Mouse (Mus musculus) CH12.LX (cell line): Measurements from ENCODE around the gene Rpl13a. TPM values are rescaled to one million over a fixed set of nuclear protein-coding genes. Genes with fewer than 3 reads are reported as not detected.

ENCODE experiments used
- DNase-seq: peaks from one replicate; pipeline ENCODE4 v3.0.0-alpha.2; 2013; ENCODE audit errors: extremely low read depth
- H3K27ac ChIP-seq: 2 replicates; pipeline ENCODE4 v1.5.1; 2012; ENCODE audit warnings: low read depth, mild to moderate bottlenecking, control low read depth, moderate library complexity; ENCODE audit not compliant: insufficient read depth
- H3K27me3 ChIP-seq: replicated peaks from 2 replicates; pipeline ENCODE3; 2012; ENCODE audit warnings: inconsistent platforms
- H3K36me3 ChIP-seq, 2 experiments: replicated peaks in 1 of 2; 2 replicates each; pipeline versions ENCODE3 to v1.6.1; 2012; ENCODE audit warnings: inconsistent platforms in 1 of 2, low read length in 1 of 2, mild to moderate bottlenecking in 1 of 2, mixed read lengths in 1 of 2, moderate library complexity in 1 of 2; ENCODE audit not compliant: control insufficient read depth in 1 of 2, insufficient read depth in 1 of 2
- H3K4me1 ChIP-seq, 2 experiments: 2 replicates each; pipeline ENCODE4 v1.6.1; 2012; ENCODE audit warnings: inconsistent platforms in 1 of 2, moderate library complexity in 1 of 2; ENCODE audit not compliant: insufficient read depth in 2 of 2, control insufficient read depth in 1 of 2
- H3K4me2 ChIP-seq: 2 replicates; pipeline ENCODE4 v1.6.1; 2012; ENCODE audit warnings: low read depth, mild to moderate bottlenecking, control low read depth; ENCODE audit not compliant: poor library complexity, insufficient read depth, severe bottlenecking
- H3K4me3 ChIP-seq, 3 experiments: fragments of 150-350 bp in 1 of 3; sonication (generic) in 1 of 3; replicated peaks in 1 of 3; 2 replicates each; pipeline versions ENCODE3 to v1.5.1; 2011 to 2012; ENCODE audit warnings: low read depth in 2 of 3, low read length in 2 of 3, mild to moderate bottlenecking in 2 of 3, moderate library complexity in 2 of 3, control low read depth in 1 of 3, improper control_type of control experiment in 1 of 3, inconsistent platforms in 1 of 3, mixed read lengths in 1 of 3; ENCODE audit not compliant: poor library complexity in 1 of 3
- H3K79me2 ChIP-seq: replicated peaks from 2 replicates; pipeline ENCODE4 v1.6.1; 2012; ENCODE audit warnings: mild to moderate bottlenecking, moderate library complexity; ENCODE audit not compliant: control insufficient read depth, poor library complexity, insufficient read depth, severe bottlenecking; ENCODE audit errors: extremely low read depth
- H3K9ac ChIP-seq: 2 replicates; pipeline ENCODE4 v1.6.1; 2012; ENCODE audit warnings: low read depth, mild to moderate bottlenecking, control low read depth, moderate library complexity; ENCODE audit not compliant: insufficient read depth
- H3K9me3 ChIP-seq: replicated peaks from 2 replicates; pipeline ENCODE3; 2012; ENCODE audit warnings: low read length, inconsistent platforms, mixed read lengths
- CTCF ChIP-seq, 2 experiments: IDR thresholded peaks in 1 of 2; conservative IDR thresholded peaks in 1 of 2; 2 replicates each; pipeline ENCODE4 v1.5.1; 2011 to 2012; ENCODE audit warnings: low read depth in 2 of 2, low read length in 2 of 2, improper control_type of control experiment in 1 of 2, inconsistent platforms in 1 of 2, mild to moderate bottlenecking in 1 of 2, moderate library complexity in 1 of 2
- EP300 ChIP-seq: IDR thresholded peaks from 2 replicates; pipeline ENCODE4 v1.6.1; 2011; ENCODE audit warnings: low read length, improper control_type of control experiment
- ETS1 ChIP-seq: conservative IDR thresholded peaks from 2 replicates; pipeline ENCODE4 v1.6.1; 2012; ENCODE audit warnings: low read depth, mild to moderate bottlenecking, inconsistent platforms, low read length, improper control_type of control experiment, moderate library complexity
- HCFC1 ChIP-seq: IDR thresholded peaks from 2 replicates; pipeline ENCODE4 v1.6.1; 2012; ENCODE audit warnings: low read depth, mild to moderate bottlenecking, inconsistent platforms, low read length, improper control_type of control experiment
- IRF4 ChIP-seq: IDR thresholded peaks from 2 replicates; pipeline ENCODE4 v1.6.1; 2014; ENCODE audit warnings: low read depth, mild to moderate bottlenecking, inconsistent platforms, low read length, improper control_type of control experiment
- MAFK ChIP-seq: IDR thresholded peaks from 2 replicates; pipeline ENCODE4 v1.6.1; 2011; ENCODE audit warnings: low read length, improper control_type of control experiment; ENCODE audit not compliant: insufficient replicate concordance
- MAZ ChIP-seq: IDR thresholded peaks from 2 replicates; pipeline ENCODE4 v1.6.1; 2012; ENCODE audit warnings: low read depth, mild to moderate bottlenecking, inconsistent platforms, low read length, improper control_type of control experiment, moderate library complexity
- MYC ChIP-seq: IDR thresholded peaks from 2 replicates; pipeline ENCODE4 v1.6.1; 2011; ENCODE audit warnings: low read depth, mild to moderate bottlenecking, improper control_type of control experiment, low read length
- NELFE ChIP-seq: IDR thresholded peaks from 2 replicates; pipeline ENCODE4 v1.6.1; 2011; ENCODE audit warnings: low read depth, low read length, improper control_type of control experiment
- NRF1 ChIP-seq: IDR thresholded peaks from 2 replicates; pipeline ENCODE4 v1.6.1; 2014; ENCODE audit warnings: low read depth, mild to moderate bottlenecking, inconsistent platforms, low read length, improper control_type of control experiment, moderate library complexity
- POLR2A ChIP-seq: IDR thresholded peaks from 2 replicates; pipeline ENCODE4 v1.6.1; 2011; ENCODE audit warnings: low read depth, mild to moderate bottlenecking, improper control_type of control experiment, low read length
- POLR2AphosphoS2 ChIP-seq: IDR thresholded peaks from 2 replicates; pipeline ENCODE4 v1.6.1; 2011; ENCODE audit warnings: low read depth, low read length, improper control_type of control experiment
- RAD21 ChIP-seq: IDR thresholded peaks from 2 replicates; pipeline ENCODE4 v1.6.1; 2011; ENCODE audit warnings: low read depth, mild to moderate bottlenecking, low read length, improper control_type of control experiment, moderate library complexity
- SIN3A ChIP-seq: IDR thresholded peaks from 2 replicates; pipeline ENCODE4 v1.6.1; 2012; ENCODE audit warnings: low read length, improper control_type of control experiment, inconsistent platforms
- TCF12 ChIP-seq: IDR thresholded peaks from 2 replicates; pipeline ENCODE4 v1.6.1; 2014; ENCODE audit warnings: low read depth, mild to moderate bottlenecking, inconsistent platforms, low read length, improper control_type of control experiment
- UBTF ChIP-seq: IDR thresholded peaks from 2 replicates; pipeline ENCODE4 v1.6.1; 2012; ENCODE audit warnings: low read depth, mild to moderate bottlenecking, inconsistent platforms, low read length, improper control_type of control experiment, moderate library complexity
- USF1 ChIP-seq: IDR thresholded peaks from 2 replicates; pipeline ENCODE4 v1.6.1; 2014; ENCODE audit warnings: low read depth, mild to moderate bottlenecking, inconsistent platforms, low read length, improper control_type of control experiment
- ZKSCAN1 ChIP-seq: IDR thresholded peaks from 2 replicates; pipeline ENCODE4 v1.6.1; 2012; ENCODE audit warnings: low read depth, inconsistent platforms, low read length, improper control_type of control experiment, borderline replicate concordance
- dilution Hi-C: fragments of 300-500 bp; cut with MboI; formaldehyde crosslinking; loops from 2 replicates; pipeline ENCODE4 v1.14.3; 2020; ENCODE audit warnings: low sequenced_read_pairs; ENCODE audit not compliant: extremely low pct_unique_long_range_greater_than_20kb, extremely low pct_ligation_motif_present
- in situ Hi-C: fragments of 300-500 bp; cut with MboI; formaldehyde crosslinking; loops from 3 replicates; pipeline ENCODE4 v1.14.3; 2019; ENCODE audit warnings: low sequenced_read_pairs, low pct_ligation_motif_present, low pct_unique_long_range_greater_than_20kb, mixed read lengths
- polyA plus RNA-seq: library from polyadenylated mRNA; unstranded; fragments of >175 nt; gene quantifications from 2 replicates; pipeline ENCODE4 v1.2.1, GENCODE M21; 2012; ENCODE audit warnings: low read depth; ENCODE audit not compliant: insufficient read length
- total RNA-seq, 2 experiments: library from RNA; depleted of rRNA; stranded (reverse); fragments of 300-350 nt in 1 of 2; fragments of >200 nt in 1 of 2; gene quantifications; 2 replicates each; pipeline ENCODE4 v1.2.3; 2012 to 2014

Gene Rpl13a
- total and polyA plus RNA-seq, 3 experiments: 2,822 to 5,043 (median 4,154) TPM

- TF ChIP-seq TCF12: no peak
- TF ChIP-seq IRF4: no peak
- no peak for TF ChIP-seq RAD21
- TF ChIP-seq UBTF: no peak
- TF ChIP-seq MAZ: no peak
- TF ChIP-seq ZKSCAN1: no peak
- no peak for TF ChIP-seq SIN3A
- no peak for TF ChIP-seq POLR2A
- TF ChIP-seq CTCF (conservative IDR thresholded peaks at IDR 0.05 in 1 of 2, IDR thresholded peaks at IDR 0.05 in 1 of 2; ENCODE audit: low read depth in 2 of 2, low read length in 2 of 2): no peak
- no peak for TF ChIP-seq USF1
- no peak for TF ChIP-seq HCFC1
- no peak for TF ChIP-seq MAFK
- TF ChIP-seq MYC: no peak
- peak overlapping the region; percentile 77 for H3K9ac ChIP-seq
- DNase-seq: no peak
- H3K9me3 ChIP-seq: peaks cover 3% of the 10 kb centered on the region
- peak overlapping the region; percentile 53 for H3K4me2 ChIP-seq
- H3K27ac ChIP-seq: no peak overlapping the region
- H3K79me2 ChIP-seq: peaks cover 29% of the 10 kb centered on the region
- peak overlapping the region in 2 of 3 experiments; percentile 63 to 93 for H3K4me3 ChIP-seq
- H3K4me1 ChIP-seq: peaks cover 7 to 24% of the 10 kb centered on the region in 2 experiments; a peak in 3 of 4 replicates
- dilution Hi-C loops (no loop called here), in situ Hi-C loops (loop anchor here (5.0 kb wide), 1 partner anchor 48 kb away; no protein-coding TSS in a partner anchor)
- H3K27me3 ChIP-seq: no peaks in the 10 kb centered on the region
- H3K36me3 ChIP-seq: peaks cover 21 to 53% of the 10 kb centered on the region in 2 experiments
These were observed 1.4 kb upstream of the Rpl13a start for GRCm38 (mm10) chr7:45129776-45130512.

- in situ Hi-C loops: loop anchor here (5.0 kb wide), 1 partner anchor 47 kb away; no protein-coding TSS in a partner anchor
These were observed 757 bp upstream of the Rpl13a start for GRCm38 (mm10) chr7:45129318-45129717.

More at GRCm38 (mm10) chr7:45129318-45129717, 757 bp upstream of the Rpl13a start:
- dilution Hi-C loops: no loop called here
- H3K27ac ChIP-seq: peak overlapping the region; percentile 63
- H3K79me2 ChIP-seq: peaks cover 29% of the 10 kb centered on the region
- peaks cover 8 to 22% of the 10 kb centered on the region in 2 experiments for H3K4me1 ChIP-seq
- no peak for TF ChIP-seq EP300
- TF ChIP-seq NRF1: no peak
- no peak for TF ChIP-seq ETS1
- no peak for TF ChIP-seq POLR2AphosphoS2
- peak; percentile 17; the same call in 1 of the 2 replicates for TF ChIP-seq SIN3A
- no peak for TF ChIP-seq NELFE
- H3K36me3 ChIP-seq: peaks cover 21 to 55% of the 10 kb centered on the region in 2 experiments
- DNase-seq: no peak
- H3K9ac ChIP-seq: peak overlapping the region; percentile 77
- no peaks in the 10 kb centered on the region for H3K27me3 ChIP-seq
- peak overlapping the region; percentile 53 for H3K4me2 ChIP-seq
- peaks cover 3% of the 10 kb centered on the region for H3K9me3 ChIP-seq
- peak overlapping the region; percentile 63 to 93 (median 66) for H3K4me3 ChIP-seq
